Mouse (Mus musculus) G1E (cell line): Measurements from ENCODE around the gene Ank3. TPM values are rescaled to one million over a fixed set of nuclear protein-coding genes. Genes with fewer than 3 reads are reported as not detected.

ENCODE experiments used
- ATAC-seq: 2 replicates; pipeline ENCODE4 v1.8.0; 2016; ENCODE audit warnings: mild to moderate bottlenecking; ENCODE audit not compliant: insufficient number of reproducible peaks, poor library complexity, low FRiP score, severe bottlenecking; ENCODE audit errors: extremely low read depth
- DNase-seq: peaks from one replicate; pipeline ENCODE4 v3.0.0; 2012; ENCODE audit warnings: low spot score
- H3K27me3 ChIP-seq: 2 replicates; pipeline ENCODE4 v1.6.1; 2012; ENCODE audit warnings: mild to moderate bottlenecking, low read length, inconsistent platforms; ENCODE audit not compliant: insufficient read depth
- H3K36me3 ChIP-seq: replicated peaks from 2 replicates; pipeline ENCODE3; 2012; ENCODE audit warnings: mild to moderate bottlenecking, inconsistent platforms
- H3K4me1 ChIP-seq: 2 replicates; pipeline ENCODE4 v1.6.1; 2012; ENCODE audit warnings: low read depth, low read length, inconsistent platforms, mixed read lengths; ENCODE audit not compliant: insufficient read depth
- H3K4me3 ChIP-seq: 2 replicates; pipeline ENCODE4 v1.5.1; 2012; ENCODE audit warnings: low read depth, mild to moderate bottlenecking, inconsistent platforms, low read length, moderate library complexity, mixed read lengths
- H3K9me3 ChIP-seq: replicated peaks from 2 replicates; pipeline ENCODE4 v1.6.1; 2012; ENCODE audit warnings: inconsistent platforms
- CTCF ChIP-seq: IDR thresholded peaks from 2 replicates; pipeline ENCODE4 v1.5.1; 2012; ENCODE audit warnings: low read depth, low read length, inconsistent platforms, mixed read lengths
- GATA1 ChIP-seq: IDR thresholded peaks from 2 replicates; pipeline ENCODE4 v1.6.1; 2012; ENCODE audit warnings: borderline replicate concordance, low read length, inconsistent platforms, mixed read lengths
- GATA2 ChIP-seq: IDR thresholded peaks from 2 replicates; pipeline ENCODE4 v1.6.1; 2012; ENCODE audit warnings: low read depth, low read length, inconsistent platforms, borderline replicate concordance
- POLR2AphosphoS5 ChIP-seq: IDR thresholded peaks from 2 replicates; pipeline ENCODE4 v1.6.1; 2012; ENCODE audit warnings: low read depth, low read length, inconsistent platforms; ENCODE audit not compliant: insufficient replicate concordance
- TAL1 ChIP-seq: conservative IDR thresholded peaks from 2 replicates; pipeline ENCODE4 v1.6.1; 2012; ENCODE audit warnings: low read depth, low read length, inconsistent platforms, mixed read lengths
- polyA plus RNA-seq: library from polyadenylated mRNA; stranded (reverse); fragments of >175 nt; gene quantifications from 2 replicates; pipeline ENCODE4 v1.2.3, GENCODE M21; 2012
- total RNA-seq, 2 experiments: library from RNA; stranded (forward) in 1 of 2; stranded (reverse) in 1 of 2; fragments of 200-1000 nt in 1 of 2; fragments of >200 nt in 1 of 2; fragmentation: Nextera tagmentation in 1 of 2; gene quantifications; 2 replicates each; pipeline ENCODE4 v1.2.3; 2014 to 2017

Gene Ank3
- total and polyA plus RNA-seq, 3 experiments, result 0.98 TPM; not detected in 2

GRCm38 (mm10) chr10:69834700-69835099 is 436.1 kb downstream of the Ank3 start:
- H3K36me3 ChIP-seq, result no peaks in the 10 kb centered on the region
- H3K27me3 ChIP-seq, result no peaks in the 10 kb centered on the region
- TF ChIP-seq CTCF, result no peak
- no peak for TF ChIP-seq GATA1
- TF ChIP-seq GATA2, result no peak
- TF ChIP-seq TAL1, result no peak
- TF ChIP-seq POLR2AphosphoS5, result no peak
- peaks cover 59% of the 10 kb centered on the region for H3K9me3 ChIP-seq
- no peak overlapping the region for H3K4me3 ChIP-seq
- H3K4me1 ChIP-seq, result no peaks in the 10 kb centered on the region
- no peak for ATAC-seq
- DNase-seq, result no peak

- ATAC-seq (no peak), DNase-seq (no peak)
- H3K4me3 ChIP-seq, result no peak overlapping the region
- H3K36me3 ChIP-seq, result no peaks in the 10 kb centered on the region
- H3K27me3 ChIP-seq, result no peaks in the 10 kb centered on the region
- no peaks in the 10 kb centered on the region for H3K4me1 ChIP-seq
- H3K9me3 ChIP-seq, result peaks cover 52% of the 10 kb centered on the region
- no peak for TF ChIP-seq TAL1
Observed at GRCm38 (mm10) chr10:69845749-69846148, 447.2 kb downstream of the Ank3 start.

GRCm38 (mm10) chr10:69852366-69853091 is 454.0 kb downstream of the Ank3 start:
- no peak for TF ChIP-seq TAL1
- TF ChIP-seq CTCF, result no peak
- TF ChIP-seq POLR2AphosphoS5, result no peak
- no peak for TF ChIP-seq GATA2
- no peak for TF ChIP-seq GATA1
- no peak for ATAC-seq
- Histone ChIP-seq H3K9me3 (peaks cover 61% of the 10 kb centered on the region), H3K36me3 (no peaks in the 10 kb centered on the region), H3K4me1 (no peaks in the 10 kb centered on the region), H3K27me3 (no peaks in the 10 kb centered on the region), H3K4me3 (no peak overlapping the region)
- DNase-seq, result no peak

- Histone ChIP-seq H3K36me3 (no peaks in the 10 kb centered on the region), H3K27me3 (no peaks in the 10 kb centered on the region), H3K9me3 (peaks cover 59% of the 10 kb centered on the region), H3K4me1 (no peaks in the 10 kb centered on the region), H3K4me3 (no peak overlapping the region)
- no peak for TF ChIP-seq GATA1
- TF ChIP-seq CTCF, result no peak
- DNase-seq (no peak), ATAC-seq (no peak)
Observed at GRCm38 (mm10) chr10:69854587-69855185, 456.1 kb downstream of the Ank3 start.

GRCm38 (mm10) chr10:69858011-69858410 is 459.4 kb downstream of the Ank3 start:
- ATAC-seq, result no peak
- TF ChIP-seq CTCF (no peak), POLR2AphosphoS5 (no peak), GATA1 (no peak), TAL1 (no peak)

GRCm38 (mm10) chr10:69858897-69859605 is 460.5 kb downstream of the Ank3 start:
- DNase-seq (no peak), ATAC-seq (no peak)
- TF ChIP-seq TAL1 (no peak), GATA2 (no peak), CTCF (no peak), GATA1 (no peak), POLR2AphosphoS5 (no peak)
- no peak overlapping the region for H3K4me3 ChIP-seq
- H3K9me3 ChIP-seq, result peaks cover 53% of the 10 kb centered on the region
- no peaks in the 10 kb centered on the region for H3K4me1 ChIP-seq
- H3K36me3 ChIP-seq, result no peaks in the 10 kb centered on the region
- no peaks in the 10 kb centered on the region for H3K27me3 ChIP-seq

More at GRCm38 (mm10) chr10:69858011-69858410, 459.4 kb downstream of the Ank3 start:
- H3K4me3 ChIP-seq, result no peak overlapping the region
- H3K36me3 ChIP-seq, result no peaks in the 10 kb centered on the region
- DNase-seq, result no peak
- no peaks in the 10 kb centered on the region for H3K27me3 ChIP-seq
- H3K4me1 ChIP-seq, result no peaks in the 10 kb centered on the region
- H3K9me3 ChIP-seq, result peaks cover 58% of the 10 kb centered on the region
